Mouse (Mus musculus) common myeloid progenitor, adult 5-6 weeks (primary cell): Measurements from ENCODE around the gene Cyp1a2. TPM values are rescaled to one million over a fixed set of nuclear protein-coding genes. Genes with fewer than 3 reads are reported as not detected.

Source experiments
- ATAC-seq: replicated peaks from 2 replicates; pipeline ENCODE4 v1.8.0; 2016; ENCODE audit warnings: low read depth, mild to moderate bottlenecking, moderate TSS enrichment, inconsistent platforms; ENCODE audit not compliant: poor library complexity, severe bottlenecking
- total RNA-seq: library from RNA; stranded (forward); fragments of 200-1000, 187-1606 nt; gene quantifications from 2 replicates; pipeline ENCODE4 v1.2.3, GENCODE M21; 2017

Cyp1a2 gene
- total RNA-seq, 1 experiment from 2014 or later, result not detected

DNA sequence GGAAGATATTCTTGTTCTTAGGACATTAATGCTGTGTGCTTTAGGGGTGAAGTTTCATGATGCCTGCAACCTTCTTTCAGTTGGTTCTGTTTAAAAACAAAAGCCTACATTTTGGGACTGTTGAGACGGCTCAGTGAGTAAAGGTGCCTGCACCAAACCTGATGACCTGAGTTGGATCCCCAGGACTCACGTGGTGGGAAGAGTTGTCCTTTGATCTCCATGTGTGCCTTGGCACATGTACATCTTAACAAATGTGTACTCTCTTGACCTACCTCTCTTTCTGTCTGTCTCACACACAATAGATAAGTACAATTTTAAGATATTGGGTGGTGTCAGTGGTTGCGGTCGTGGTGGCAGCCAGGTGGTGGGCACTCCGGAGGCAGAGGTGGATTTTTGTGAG, 2.5 kb upstream of the Cyp1a2 start:
- no peak for ATAC-seq

DNA sequence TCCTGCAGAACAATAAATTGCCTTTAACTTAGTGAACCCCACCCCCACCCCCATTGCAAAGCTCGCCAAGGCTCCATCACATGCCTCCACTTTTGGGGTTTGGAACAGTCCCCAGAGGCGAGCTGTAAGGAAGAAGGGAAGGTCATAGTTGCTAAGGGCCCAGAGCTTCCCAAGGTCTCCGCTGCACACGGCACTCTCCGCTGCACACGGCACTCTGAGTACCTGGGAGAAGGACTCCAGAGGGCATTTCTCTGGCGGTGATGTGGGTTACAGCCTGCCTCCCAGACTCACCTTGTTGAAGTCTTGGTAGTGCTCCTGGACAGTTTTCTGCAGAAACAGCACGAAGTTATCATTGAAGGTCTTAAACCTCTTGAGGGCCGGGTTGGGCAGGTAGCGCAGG, 2.1 kb downstream of the Cyp1a2 start:
- no peak for ATAC-seq

DNA sequence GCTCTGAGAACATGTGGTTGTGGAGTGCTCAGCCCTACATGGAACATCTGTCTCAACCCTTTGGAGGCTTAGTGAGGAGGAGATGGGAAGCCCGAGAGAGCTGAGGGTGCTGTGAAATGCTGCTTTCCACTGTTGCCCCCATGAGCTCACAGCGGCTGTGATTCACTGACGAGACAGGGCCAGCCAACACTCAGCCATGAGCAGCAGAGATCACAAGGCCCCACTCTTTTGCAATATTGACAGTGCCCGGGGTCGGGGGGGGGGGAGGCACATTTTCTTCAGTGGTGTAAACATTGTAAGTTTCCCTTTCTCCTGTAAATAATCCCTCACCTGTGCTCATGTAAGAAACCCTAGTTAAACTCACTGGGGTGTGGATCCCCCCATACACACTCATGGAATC, 12.0 kb downstream of the Cyp1a2 start:
- no peak for ATAC-seq

DNA sequence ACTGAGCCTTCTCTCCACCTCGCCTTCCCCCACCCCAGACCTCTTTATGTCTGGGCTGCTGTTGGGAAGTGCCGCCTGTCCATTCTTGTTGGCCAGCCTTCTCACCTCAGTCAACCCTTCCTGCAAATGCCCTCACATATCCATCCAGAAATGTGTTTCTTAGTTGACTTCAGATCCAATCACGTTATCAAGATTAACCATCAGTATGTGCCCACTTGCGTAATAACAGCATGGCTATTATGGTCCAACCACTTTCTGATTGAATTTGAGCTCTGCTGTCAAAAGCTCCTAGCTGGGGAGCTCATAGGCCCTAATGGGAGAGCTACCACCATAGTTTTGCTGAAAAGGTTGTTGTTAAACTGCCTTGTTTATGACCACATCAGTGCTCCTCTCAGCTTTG, 12.5 kb downstream of the Cyp1a2 start:
- no peak for ATAC-seq

DNA sequence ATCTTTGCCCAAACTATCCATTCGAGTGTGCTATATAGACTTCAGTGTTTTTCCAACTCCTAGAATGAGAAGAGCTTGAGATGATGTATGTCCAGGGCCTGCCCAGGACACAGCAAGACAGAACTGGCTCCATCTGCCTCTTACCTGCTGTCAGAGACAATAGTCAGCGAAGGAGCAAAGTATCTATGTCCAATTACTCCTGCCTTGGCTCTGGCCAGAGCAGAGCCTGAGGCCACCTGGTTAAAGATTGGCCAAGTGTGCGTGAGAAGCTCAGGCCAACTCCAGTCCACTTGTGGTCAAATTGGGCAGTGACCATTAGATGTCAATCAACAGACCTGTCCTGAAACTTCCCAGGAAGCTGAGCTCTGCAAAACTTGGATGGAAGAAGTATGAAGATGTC, 13.9 kb downstream of the Cyp1a2 start:
- ATAC-seq, result no peak

DNA sequence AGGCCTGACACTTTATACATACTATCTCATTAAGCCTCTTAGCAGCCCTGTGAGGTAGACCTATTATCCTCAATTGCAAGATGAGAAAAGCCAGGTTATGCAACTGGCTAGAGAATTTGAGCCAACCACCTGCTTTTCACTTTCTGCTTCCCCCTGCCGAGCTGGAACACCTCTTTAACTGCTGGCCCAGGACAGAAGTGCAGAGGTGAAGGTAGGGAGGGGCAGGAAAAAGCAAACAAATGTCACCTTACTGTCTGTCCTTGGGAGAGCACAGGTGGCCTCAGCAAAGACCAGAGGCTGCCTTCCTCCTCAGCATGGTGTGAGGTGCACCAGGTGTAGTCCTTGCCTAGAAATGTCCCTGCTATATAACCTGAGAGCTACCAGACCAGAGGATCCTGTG, 15.2 kb downstream of the Cyp1a2 start:
- no peak for ATAC-seq

DNA sequence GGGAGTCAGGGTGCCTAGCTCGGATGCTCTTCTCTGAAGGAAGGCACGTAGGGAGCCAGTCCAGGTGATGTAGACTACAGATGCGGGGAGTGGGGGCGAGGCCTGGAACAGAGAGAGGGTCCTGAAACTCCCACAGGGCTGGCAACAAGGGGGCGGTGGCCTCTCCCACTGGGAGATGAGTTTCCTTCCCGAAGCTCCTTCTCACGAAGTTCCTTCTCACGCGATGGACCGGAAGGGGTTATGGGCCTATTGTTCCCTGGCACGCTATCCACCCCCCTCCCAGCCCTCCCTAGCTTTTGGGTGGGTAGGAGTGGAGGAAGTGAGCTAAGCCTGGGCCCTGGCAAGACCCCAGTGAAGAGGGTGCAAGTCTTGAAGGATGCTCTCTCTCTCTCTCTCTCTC, 15.7 kb downstream of the Cyp1a2 start:
- no peak for ATAC-seq

DNA sequence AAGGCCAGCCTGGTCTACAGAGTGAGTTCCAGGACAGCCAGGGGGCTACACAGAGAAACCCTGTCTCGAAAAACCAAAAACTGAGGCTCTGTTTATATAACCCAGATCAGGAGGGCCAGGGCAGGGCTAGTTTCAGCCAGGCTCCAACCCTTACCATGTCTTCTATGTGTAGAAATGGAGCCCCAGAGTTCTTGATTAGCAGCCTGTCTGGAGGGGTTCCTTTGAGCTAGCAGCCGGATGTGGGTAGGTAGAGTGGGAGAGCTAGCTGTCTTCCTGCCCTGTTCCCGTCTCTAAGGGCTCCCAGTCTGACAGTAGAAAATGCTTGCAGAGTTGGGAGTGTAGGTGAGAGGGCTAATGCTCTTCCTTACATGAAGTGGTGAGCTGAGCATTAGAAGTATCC, 16.4 kb downstream of the Cyp1a2 start:
- 0 out of 2 replicates have a peak, but pooled peaks have one; percentile 45 for ATAC-seq

DNA sequence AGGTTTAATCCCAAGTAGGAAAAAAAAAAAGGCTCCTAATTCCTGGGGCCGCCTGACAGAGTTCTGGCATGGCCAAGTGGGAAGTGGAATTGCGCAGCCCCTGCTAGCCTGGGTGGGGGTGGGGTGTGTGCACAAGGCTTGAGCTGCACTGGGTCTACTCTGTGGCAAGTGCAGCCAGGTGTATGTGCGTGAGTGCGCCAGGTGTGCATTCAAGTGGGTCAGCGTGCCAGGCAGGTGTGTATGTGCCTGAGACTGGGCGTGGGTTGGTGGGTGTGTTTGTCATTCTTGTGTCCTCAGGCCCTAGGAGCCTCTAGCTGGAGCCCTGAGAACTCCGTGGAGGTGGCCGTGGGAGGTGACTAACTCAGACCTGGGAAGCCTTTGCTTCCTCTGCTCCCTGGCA, 17.0 kb downstream of the Cyp1a2 start:
- ATAC-seq, result no peak

DNA sequence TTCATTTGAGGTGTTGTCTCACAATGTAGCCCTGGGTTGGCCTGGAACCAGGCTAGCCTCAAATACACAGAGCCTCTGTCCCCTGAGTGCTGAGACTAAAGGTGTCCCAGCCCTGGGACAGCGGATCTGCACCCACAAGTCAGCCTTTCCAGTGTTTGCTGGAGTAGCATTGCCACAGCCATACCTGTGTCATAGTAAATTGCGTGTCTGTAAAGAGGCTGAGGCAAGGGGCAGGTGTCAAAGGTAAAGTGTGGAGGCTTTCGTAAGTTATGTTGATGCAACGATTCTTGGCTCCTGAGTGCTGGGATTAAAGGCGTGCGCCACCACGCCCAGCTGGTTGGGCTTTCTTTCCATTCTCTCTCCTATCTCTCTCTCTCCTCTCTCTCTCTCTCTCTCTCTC, 18.9 kb downstream of the Cyp1a2 start:
- ATAC-seq, result no peak

DNA sequence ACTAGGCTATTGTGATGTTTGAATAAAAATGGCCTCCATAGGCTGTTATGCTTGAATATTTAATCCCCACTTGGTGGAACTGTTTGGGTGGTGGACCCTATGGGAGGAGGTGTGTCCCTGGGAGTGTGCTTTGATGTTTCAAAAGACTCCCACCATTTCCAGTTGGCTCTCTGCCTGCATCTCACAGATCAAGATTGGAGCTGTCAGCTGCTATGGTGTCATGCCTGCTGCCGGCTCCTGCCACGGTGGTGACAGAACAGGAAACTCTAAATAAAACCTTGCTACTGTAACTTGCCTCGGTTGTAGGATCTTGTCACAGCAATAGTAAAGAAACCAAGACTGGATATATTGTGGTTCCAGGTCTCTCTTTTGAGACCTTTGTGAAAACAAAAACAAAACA, 22.0 kb downstream of the Cyp1a2 start:
- no peak for ATAC-seq

DNA sequence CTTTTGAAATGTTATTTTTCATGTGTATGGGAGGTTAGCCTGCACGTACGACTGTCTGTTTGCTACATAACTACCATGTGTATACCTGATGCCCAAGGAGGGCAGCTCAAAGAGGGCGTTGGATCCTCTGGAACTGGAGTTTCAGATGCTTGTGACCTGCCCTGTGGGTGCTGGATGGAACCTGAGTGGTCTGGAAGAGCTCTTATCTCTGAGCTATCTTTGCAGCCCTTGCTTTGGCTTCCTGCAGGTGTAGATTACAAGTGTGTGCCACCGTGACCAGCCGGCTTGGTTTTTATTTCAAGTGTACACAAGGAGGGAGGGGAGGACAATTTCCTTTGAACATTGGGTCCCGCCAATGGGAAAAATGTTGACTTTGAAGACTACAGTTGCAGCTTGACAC, 23.0 kb downstream of the Cyp1a2 start:
- ATAC-seq, result no peak

DNA sequence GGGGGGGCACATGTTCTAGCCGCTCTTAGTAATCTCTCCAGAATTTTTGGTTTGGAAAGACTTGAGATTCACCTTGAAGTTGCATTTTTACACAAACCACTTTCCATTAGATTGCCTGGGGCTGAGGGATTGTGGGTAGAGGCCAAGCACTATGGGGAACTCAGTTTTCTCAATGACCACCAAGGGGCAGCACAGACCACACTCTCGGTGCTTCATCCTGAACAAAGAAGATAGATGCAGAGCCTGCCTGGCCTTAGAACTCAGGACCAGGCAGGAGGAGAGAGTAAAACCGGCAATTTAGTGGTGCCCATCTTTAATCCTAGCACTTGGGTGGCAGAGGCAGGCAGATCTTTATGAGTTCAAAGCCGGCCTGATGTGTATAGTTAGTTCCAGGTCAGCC, 23.7 kb downstream of the Cyp1a2 start:
- peak; percentile 91 for ATAC-seq

DNA sequence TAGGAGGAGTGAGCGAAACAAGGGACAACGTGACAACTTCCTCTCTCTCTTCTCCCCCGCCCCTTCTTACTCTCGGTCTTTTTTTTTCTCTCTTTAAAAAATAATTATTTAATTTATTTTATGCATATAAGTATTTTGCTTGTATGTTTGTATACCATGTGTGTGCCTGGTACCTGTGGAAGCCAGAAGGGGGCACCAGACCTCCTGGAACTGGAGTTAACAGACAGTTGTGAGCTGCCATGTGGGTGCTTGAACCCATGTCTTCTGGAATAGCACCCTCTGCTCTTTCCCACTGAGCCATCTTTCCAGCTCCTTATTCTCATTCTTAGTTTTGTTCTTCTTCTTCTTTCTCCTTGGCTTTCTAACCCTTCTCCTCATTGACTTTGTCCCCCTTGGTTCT, 24.5 kb downstream of the Cyp1a2 start:
- ATAC-seq, result no peak

DNA sequence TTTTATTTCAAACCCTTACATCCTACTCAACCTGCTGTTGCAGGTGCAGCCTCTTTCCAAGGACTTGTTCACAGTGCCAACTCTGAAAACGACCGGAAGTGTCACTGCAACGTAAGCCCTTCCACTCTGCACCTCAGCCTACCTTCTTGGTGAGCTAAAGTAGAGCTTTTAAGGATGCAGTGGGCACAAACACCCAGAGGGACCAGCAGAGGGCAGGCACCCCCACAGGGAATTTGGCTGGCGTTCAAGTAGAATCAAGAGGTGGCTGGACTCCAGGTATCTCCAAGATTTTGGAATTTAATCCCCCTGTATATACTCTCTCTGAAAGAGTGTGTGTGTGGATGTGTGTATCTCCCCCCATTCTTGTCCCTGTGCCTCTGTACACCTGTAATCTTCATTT, 25.7 kb downstream of the Cyp1a2 start:
- no peak for ATAC-seq

DNA sequence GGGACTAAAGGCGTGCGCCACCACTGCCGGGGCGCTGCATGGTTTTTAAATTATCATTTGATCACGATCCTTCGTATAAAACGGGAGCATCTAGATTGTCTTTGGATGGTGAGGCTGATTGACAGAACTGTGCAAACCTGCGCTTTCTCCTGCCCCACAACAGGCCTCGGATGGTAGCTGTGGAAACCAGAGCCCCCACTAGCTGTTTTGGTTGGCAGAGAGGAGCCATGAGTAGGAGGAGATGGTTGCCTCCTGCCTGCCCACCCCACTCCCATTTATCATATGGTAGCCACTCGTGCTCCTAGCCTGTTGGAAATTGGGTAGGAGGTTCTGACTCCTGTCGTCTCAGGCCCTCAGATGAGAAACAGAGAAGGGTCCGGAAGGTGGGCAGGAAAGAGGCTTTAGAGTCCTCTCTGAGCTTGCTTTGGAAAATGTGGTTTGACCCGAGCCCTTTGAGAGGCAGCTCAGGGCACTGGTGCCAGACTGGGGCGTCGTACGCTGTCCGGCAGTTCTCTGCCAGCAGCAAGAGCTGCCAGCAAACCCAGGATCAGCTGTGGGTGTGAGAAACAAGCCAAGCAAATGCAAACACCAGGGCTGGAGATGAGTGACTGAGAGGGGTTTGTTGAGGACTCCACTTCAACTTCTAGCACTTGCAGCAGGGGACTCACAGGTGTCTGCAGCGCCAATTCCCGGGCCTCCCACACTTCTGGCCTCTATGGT, 26.7 kb downstream of the Cyp1a2 start:
- ATAC-seq, result no peak

DNA sequence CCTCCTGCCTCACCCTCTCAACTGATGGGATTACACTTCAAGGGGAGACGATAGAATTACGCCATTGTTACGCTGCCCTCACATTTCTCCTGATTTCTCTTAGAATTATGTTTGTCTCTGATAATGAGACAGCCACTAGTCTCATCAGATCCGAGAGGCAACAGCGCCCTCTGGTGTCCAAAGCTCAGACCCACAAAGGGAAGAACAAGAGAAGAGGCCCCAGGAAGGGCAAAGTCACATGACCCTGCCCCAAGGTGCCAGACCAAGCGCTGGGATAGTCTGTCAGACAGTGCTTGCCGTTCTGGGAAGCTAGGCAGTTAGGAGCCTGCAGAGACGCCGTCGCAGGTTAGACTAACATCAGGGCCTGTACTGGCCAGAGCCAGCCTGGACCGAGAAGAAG, 27.8 kb downstream of the Cyp1a2 start:
- peak; percentile 68 for ATAC-seq

DNA sequence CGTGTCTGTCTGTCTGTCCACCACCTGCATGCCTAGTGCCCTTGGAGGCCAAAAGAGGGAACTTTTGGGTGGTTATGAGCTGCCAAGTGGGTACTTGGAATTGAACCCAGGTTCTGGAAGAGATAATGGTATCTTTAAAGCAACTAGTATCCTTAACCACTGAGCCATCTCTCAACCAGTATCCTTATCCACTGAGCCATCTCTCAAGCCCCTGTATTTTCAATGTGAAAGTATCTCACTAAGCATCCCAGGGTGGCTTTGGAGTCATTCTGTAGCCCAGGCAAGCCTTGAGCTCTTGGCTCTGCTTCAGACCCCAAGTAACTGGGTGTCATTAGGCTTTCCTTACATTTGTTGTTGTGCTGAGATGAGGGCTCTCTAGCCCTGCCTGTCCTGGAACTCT, 28.5 kb downstream of the Cyp1a2 start:
- ATAC-seq, result no peak

DNA sequence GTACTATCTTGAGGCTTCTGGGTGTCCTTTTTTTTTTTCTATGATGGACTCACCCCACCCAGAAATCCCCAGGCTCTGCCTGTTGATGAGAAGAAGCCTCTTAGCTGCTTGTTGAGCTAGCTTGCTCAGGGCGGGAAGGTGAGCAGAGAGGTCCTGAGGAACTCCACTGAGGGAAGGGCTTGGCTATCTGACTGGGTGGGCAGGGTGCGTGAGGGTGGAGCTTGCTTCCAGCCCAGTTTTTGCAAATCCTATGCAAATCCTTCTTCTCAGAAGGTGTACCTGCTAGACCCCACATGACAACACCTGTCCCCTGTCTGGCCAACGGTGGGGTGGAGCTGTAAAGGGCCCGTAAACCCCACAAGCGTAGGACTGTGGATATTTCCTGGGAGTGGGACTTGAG, 30.2 kb downstream of the Cyp1a2 start, which contains the start of gene Csk:
Gene Csk (minus strand): TSS at position 349 of the 400 bp plus-strand sequence.
- no peak for ATAC-seq

DNA sequence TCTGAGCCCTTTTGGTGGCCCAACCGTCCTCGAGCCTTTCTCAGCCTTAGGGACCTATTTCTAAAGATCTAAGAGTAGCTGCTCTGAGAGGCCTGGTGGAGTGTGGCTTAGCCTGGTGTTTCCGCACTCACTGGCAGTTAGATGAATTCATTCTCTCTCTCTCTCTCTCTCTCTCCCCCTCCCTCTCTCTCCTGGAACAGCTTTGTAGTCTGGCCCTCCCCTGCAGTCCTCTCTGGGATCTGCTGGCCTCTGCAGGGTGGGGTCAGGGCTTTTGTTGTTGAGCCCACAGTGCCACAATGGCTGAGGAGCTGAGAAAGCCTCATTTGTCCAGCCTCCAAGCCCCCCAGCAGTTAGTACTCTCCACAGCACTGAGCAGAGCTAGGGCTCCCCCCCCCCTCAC, 30.6 kb downstream of the Cyp1a2 start:
- no peak for ATAC-seq

DNA sequence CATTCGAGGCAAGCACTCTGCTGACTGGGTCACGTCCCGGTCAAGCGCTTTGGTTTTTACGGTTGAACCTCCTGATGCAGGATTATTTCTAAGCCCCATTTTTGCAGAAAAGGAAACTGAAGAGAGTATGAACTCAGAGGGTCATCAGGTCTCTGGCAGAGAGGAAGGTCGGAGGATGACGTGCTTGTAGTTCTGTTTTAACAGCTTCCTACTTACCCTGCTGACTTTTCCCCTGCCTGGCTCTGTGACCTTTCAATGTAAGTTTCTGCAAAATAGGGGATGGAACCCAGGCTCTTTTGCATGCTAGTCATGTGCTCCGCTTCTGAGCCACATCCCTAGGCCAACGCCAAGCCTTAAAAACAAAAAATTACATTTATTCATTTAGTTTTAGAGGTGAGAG, 31.2 kb downstream of the Cyp1a2 start:
- ATAC-seq, result no peak

DNA sequence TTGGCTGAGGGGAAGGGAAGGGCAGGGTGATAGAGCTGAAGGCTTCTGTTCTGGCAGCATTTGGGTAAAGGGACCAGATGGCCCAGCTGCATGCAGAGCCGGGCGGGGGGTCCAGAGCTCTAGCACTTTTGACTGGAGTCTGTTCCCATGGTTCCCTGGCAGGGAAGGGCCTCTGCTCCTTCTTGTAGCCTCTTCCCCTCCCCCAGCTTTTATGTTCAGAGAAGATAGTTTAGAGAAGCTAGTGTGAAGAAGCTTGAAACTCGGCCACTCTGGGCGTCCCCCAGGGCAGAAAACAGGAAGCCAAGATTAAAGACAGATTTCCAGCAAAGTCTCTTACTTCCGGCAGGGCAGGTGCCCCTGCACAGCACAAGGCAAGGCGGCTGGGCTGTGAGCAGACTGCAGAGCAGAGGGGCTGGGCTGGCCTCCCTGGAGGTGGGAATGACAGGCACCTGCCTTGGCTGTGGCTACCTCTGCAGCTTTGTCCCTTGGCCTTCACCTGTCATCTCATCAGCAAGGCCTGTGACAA, 32.7 kb downstream of the Cyp1a2 start:
- peak; percentile 53 for ATAC-seq
